Mouse (Mus musculus) CH12.LX (cell line): ENCODE data around the gene Phf1.

ENCODE experiments used
- CHD1 ChIP-seq: IDR thresholded peaks from 2 replicates; pipeline ENCODE4 v1.6.1; 2012; ENCODE audit warnings: low read depth, low read length, improper control_type of control experiment, inconsistent platforms
- CTCF ChIP-seq, 2 experiments: IDR thresholded peaks in 1 of 2; conservative IDR thresholded peaks in 1 of 2; 2 replicates each; pipeline ENCODE4 v1.5.1; 2011 to 2012; ENCODE audit warnings: low read depth in 2 of 2, low read length in 2 of 2, improper control_type of control experiment in 1 of 2, inconsistent platforms in 1 of 2, mild to moderate bottlenecking in 1 of 2, moderate library complexity in 1 of 2
- EP300 ChIP-seq: IDR thresholded peaks from 2 replicates; pipeline ENCODE4 v1.6.1; 2011; ENCODE audit warnings: low read length, improper control_type of control experiment
- MAFK ChIP-seq: IDR thresholded peaks from 2 replicates; pipeline ENCODE4 v1.6.1; 2011; ENCODE audit warnings: low read length, improper control_type of control experiment; ENCODE audit not compliant: insufficient replicate concordance
- MAX ChIP-seq: IDR thresholded peaks from 2 replicates; pipeline ENCODE4 v1.6.1; 2011; ENCODE audit warnings: low read length, improper control_type of control experiment
- MEF2A ChIP-seq: IDR thresholded peaks from 2 replicates; pipeline ENCODE4 v1.6.1; 2014; ENCODE audit warnings: low read depth, mild to moderate bottlenecking, inconsistent platforms, low read length, improper control_type of control experiment, borderline replicate concordance
- POLR2A ChIP-seq: IDR thresholded peaks from 2 replicates; pipeline ENCODE4 v1.6.1; 2011; ENCODE audit warnings: low read depth, mild to moderate bottlenecking, improper control_type of control experiment, low read length
- POLR2AphosphoS2 ChIP-seq: IDR thresholded peaks from 2 replicates; pipeline ENCODE4 v1.6.1; 2011; ENCODE audit warnings: low read depth, low read length, improper control_type of control experiment
- RAD21 ChIP-seq: IDR thresholded peaks from 2 replicates; pipeline ENCODE4 v1.6.1; 2011; ENCODE audit warnings: low read depth, mild to moderate bottlenecking, low read length, improper control_type of control experiment, moderate library complexity
- USF1 ChIP-seq: IDR thresholded peaks from 2 replicates; pipeline ENCODE4 v1.6.1; 2014; ENCODE audit warnings: low read depth, mild to moderate bottlenecking, inconsistent platforms, low read length, improper control_type of control experiment
- ZMIZ1 ChIP-seq: IDR thresholded peaks from 2 replicates; pipeline ENCODE4 v1.6.1; 2012; ENCODE audit warnings: low read depth, mild to moderate bottlenecking, inconsistent platforms, low read length, improper control_type of control experiment
- ZNF384 ChIP-seq: IDR thresholded peaks from 2 replicates; pipeline ENCODE4 v1.6.1; 2012; ENCODE audit warnings: low read depth, low read length, improper control_type of control experiment, inconsistent platforms

GRCm38 (mm10) chr17:26935027-26935426, 2.2 kb downstream of the Phf1 start:
- no peak for TF ChIP-seq CTCF (conservative IDR thresholded peaks at IDR 0.05 in 1 of 2, IDR thresholded peaks at IDR 0.05 in 1 of 2; ENCODE audit: low read depth in 2 of 2, low read length in 2 of 2)
- TF ChIP-seq CHD1, result no peak
- TF ChIP-seq POLR2AphosphoS2, result no peak
- no peak for TF ChIP-seq RAD21
- no peak for TF ChIP-seq USF1
- TF ChIP-seq ZMIZ1, result no peak
- no peak for TF ChIP-seq EP300
- no peak for TF ChIP-seq MAFK
- TF ChIP-seq MAX, result no peak
- TF ChIP-seq MEF2A, result no peak
- TF ChIP-seq POLR2A, result no peak
- no peak for TF ChIP-seq ZNF384
